Mouse (Mus musculus): ENCODE measurements around the gene Mpp3. TPM values are rescaled to one million over a fixed set of nuclear protein-coding genes. Genes with fewer than 3 reads are reported as not detected.

Mpp3 gene
- 10 to 100 TPM; 15.7 to 24.5 TPM for total RNA-seq (2021)
- long read RNA-seq, experiment 1, transcript Mpp3-202 (18 exons, 2,997 nt), result minor isoform, 7 of 48 reads
- long read RNA-seq, experiment 1, transcript Mpp3-201 (19 exons, 2,848 nt), result major isoform, 21 of 48 reads
- long read RNA-seq, experiment 1, partial matches to known transcripts, result 7 of 48 reads
- long read RNA-seq, experiment 1, other reads (novel, unspliced or antisense), result 13 of 48 reads
- long read RNA-seq, experiment 2, transcript Mpp3-201 (19 exons, 2,848 nt), result major isoform, 16 of 36 reads
- long read RNA-seq, experiment 2, partial matches to known transcripts, result 4 of 36 reads
- long read RNA-seq, experiment 2, other reads (novel, unspliced or antisense), result 11 of 36 reads

GRCm38 (mm10) chr11:102028087-102028816, at the start of gene Mpp3:
Mpp3 (minus strand) TSS chr11:102028461.
- no peak for DNase-seq (ENCODE audit: low spot score)

GRCm38 (mm10) chr11:102073722-102074121, 45.5 kb upstream of the Mpp3 start:
- DNase-seq (ENCODE audit: low spot score), result no peak

- no peak for DNase-seq (ENCODE audit: low spot score)
These were observed 44.5 kb upstream of the Mpp3 start for GRCm38 (mm10) chr11:102072729-102073128.

- no peak for DNase-seq (ENCODE audit: low spot score)
These were observed 42.2 kb upstream of the Mpp3 start for GRCm38 (mm10) chr11:102070426-102070825.

DNA sequence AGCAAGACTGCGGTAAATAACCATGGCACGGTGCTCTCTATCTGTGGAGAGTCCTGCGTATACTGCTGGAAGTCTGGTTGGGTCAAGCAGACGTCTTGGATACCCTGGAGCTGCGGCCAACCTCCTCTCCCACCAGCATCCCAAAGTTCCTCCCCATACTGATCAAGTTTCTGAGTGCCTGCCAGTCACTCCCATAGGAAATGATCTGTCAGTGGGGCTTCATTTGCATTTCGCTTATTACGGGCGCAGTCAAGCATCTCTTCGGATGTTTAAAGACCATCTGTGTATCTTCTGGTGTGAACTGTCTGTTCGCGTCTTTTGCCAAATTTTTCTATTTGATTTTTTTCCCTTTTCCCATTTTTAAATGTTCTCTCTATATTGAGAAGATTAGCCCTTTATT, 41.4 kb upstream of the Mpp3 start:
- DNase-seq (ENCODE audit: low spot score), result no peak

GRCm38 (mm10) chr11:102068969-102069368, 40.7 kb upstream of the Mpp3 start:
- no peak for DNase-seq (ENCODE audit: low spot score)

DNA sequence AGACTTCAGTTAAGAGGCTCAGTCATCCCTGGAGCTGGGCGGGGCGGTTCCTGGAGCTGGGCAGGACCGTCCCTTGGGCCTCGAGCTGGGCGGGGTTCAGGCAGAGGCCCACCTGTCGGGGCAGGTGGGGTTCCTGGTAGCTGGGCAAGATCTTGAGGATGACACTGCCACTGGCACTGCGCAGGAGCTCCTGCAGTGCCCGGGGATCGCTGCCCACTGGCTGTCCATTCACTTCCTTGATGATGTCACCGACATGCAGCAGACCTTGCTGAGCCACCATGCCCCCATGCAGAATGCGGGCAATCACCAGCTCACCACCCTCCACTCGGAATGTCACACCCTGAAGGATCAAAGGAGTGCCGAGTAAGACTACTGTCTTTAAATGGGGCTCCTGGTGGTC, 34.8 kb upstream of the Mpp3 start:
- no peak for DNase-seq (ENCODE audit: low spot score)

GRCm38 (mm10) chr11:102061941-102062473, 33.7 kb upstream of the Mpp3 start:
- DNase-seq (ENCODE audit: low spot score), result no peak

DNA sequence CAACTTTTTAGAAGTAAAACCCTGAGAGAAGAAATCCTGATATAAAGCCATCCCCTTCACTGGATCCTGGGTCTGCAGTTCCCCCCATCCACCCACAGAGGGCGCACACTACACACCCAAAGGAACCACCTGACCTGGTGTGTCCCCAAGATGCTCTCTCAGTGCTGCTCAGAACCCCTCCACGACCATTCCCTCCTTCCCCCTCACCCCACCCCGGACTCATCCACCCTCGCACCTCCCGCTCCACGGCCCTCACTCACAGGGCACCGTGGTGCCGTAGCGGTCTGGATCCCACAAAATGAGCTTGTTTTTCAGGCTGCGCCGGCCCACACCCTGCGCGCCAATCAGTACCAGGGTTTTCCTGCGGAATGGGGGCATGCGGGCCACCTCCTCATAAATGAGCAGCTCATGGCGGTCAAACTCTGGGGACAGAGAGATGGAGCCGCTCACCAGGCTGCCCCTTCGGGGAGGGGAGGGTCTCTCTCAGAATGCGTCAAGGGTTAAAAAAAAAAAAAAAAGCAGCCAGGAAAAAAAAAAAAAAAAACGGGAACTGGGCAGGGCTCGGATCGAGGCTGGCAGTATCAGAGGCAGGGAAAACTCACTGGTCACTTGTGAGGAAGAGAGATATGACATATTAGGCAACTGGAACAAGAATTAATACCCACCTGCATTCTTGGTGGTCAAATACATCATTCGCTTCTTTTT, 33.1 kb upstream of the Mpp3 start:
- DNase-seq (ENCODE audit: low spot score), result peak; percentile 79

GRCm38 (mm10) chr11:102053847-102054246, 25.6 kb upstream of the Mpp3 start:
- DNase-seq (ENCODE audit: low spot score), result peak; percentile 59

GRCm38 (mm10) chr11:102053183-102053582, 24.9 kb upstream of the Mpp3 start:
- DNase-seq (ENCODE audit: low spot score), result peak; percentile 63

- DNase-seq (ENCODE audit: low spot score), result no peak
These were observed 24.4 kb upstream of the Mpp3 start for GRCm38 (mm10) chr11:102052697-102053096.

GRCm38 (mm10) chr11:102051954-102052353, 23.7 kb upstream of the Mpp3 start:
- DNase-seq (ENCODE audit: low spot score), result peak; percentile 47

DNA sequence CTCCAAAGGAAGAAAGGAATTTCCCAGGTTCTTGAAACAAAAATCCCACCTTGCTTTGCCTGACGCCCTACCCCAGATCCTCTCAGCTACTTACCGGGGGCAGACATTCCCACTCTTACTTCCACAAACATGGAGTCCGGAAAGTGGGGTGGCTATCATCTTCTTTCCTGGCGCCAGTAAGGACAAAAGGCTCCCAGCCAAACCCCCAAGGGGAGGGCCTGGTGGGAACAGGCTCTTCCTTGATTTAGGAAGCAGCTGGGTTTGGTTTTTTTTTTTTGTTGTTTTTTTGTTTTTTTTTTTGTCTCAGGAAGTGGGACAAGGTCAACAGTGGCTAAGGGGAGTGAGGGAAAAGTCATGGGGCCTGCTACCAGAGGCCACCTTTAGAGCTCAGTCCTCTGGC, 23.3 kb upstream of the Mpp3 start:
- peak; percentile 74 for DNase-seq (ENCODE audit: low spot score)

- DNase-seq (ENCODE audit: low spot score), result no peak
These were observed 21.7 kb upstream of the Mpp3 start for GRCm38 (mm10) chr11:102049875-102050482.

- no peak for DNase-seq (ENCODE audit: low spot score)
These were observed 18.3 kb upstream of the Mpp3 start for GRCm38 (mm10) chr11:102046607-102047006.

- DNase-seq (ENCODE audit: low spot score), result no peak
These were observed 16.5 kb upstream of the Mpp3 start for GRCm38 (mm10) chr11:102044691-102045212.

GRCm38 (mm10) chr11:102043381-102043780, 15.1 kb upstream of the Mpp3 start:
- DNase-seq (ENCODE audit: low spot score), result no peak

- no peak for DNase-seq (ENCODE audit: low spot score)
These were observed 14.7 kb upstream of the Mpp3 start for GRCm38 (mm10) chr11:102042971-102043370.

DNA sequence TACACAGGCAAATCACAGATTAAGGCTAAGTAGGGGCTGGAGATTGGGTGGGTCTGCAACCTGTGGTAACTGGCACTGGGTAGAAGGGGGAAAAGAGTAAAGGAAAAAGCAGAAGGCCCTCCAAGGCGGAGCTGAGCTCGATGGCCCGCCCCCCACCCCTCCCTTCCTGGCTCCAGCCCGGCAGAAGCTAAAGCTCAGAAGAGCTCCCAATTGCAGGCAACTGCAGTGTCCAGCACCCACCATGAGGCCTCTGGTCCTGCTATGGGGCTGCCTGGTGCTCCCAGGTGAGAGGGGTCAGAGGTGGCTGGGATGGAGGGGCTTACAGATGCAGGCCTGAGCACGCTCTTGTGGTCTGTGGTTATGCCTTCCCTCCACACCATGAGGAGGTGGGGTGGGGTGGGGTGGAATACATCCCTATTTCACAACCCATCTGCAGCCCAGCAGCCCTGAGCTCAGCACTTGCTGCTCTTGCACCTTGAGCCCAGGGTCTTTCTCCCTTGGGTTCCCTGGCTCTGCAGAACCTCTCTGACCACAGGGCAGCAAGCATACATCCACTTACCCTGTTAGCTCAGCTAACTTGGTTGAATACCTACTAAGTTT, 13.2 kb upstream of the Mpp3 start, which contains the start of gene Cd300lg:
Gene Cd300lg, plus strand, starts transcription at position 160 of the 600 bp plus-strand sequence.
- no peak for DNase-seq (ENCODE audit: low spot score)

DNA sequence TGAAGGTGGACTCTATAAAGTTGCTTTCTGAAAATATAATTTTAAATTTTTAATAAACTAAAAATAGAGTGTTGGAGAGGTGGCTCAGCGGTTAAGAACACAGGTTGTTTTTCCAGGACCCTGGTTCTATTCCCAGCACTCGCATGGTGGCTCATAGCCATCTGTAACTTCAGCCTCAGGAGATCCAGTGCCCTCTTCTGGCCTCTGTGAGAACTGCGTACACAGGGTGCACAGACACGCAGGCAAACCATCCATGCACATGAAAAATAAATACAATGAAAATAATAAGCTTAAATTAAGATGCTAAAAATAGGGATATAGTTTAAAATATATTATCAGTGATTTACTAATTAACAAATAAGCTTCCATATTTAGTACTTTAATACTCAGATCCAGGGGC, 12.4 kb upstream of the Mpp3 start:
- DNase-seq (ENCODE audit: low spot score), result no peak
